ENCODE assay signal across 38 mouse cellular contexts in the genomic region with DNA sequence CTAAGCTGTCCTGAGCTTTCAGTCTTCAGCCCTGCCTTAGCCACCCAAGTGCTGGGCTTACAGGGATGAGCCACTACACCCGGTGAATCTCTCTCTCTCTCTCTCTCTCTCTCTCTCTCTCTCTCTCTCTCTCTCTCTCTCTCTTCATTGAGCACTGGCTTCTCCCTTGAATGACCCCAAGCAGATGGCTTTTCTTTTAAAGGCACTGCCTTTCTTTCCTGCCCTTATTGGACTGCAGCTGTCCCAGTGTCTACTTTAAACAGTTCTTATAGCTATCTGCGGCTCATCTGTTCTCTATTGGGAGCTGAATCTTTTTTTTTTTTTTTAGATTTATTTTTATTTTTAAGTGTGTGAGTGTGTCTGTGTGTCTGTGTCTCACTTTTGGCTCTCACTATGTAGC. TPM values are rescaled to one million over a fixed set of nuclear protein-coding genes. Genes with fewer than 3 reads are reported as not detected.
"Had no signal": no experiment of that assay in that cellular context is flagged by ENCODE, and none has a peak within 500 bp of the region (broad histone marks: within the 10 kb centered on the region; RNA-seq: fewer than 3 reads in every experiment).

No protein-coding gene starts in this region.

- H3K4me3 ChIP-seq: heart, embryonic 10.5 days; heart, embryonic 12.5 days; heart, embryonic 13.5 days; heart, embryonic 15.5 days; hindbrain, embryonic 10.5 days; hindbrain, embryonic 12.5 days; hindbrain, embryonic 13.5 days; hindbrain, embryonic 15.5 days; intestine, embryonic 15.5 days; kidney, embryonic 15.5 days; layer of hippocampus, adult 2 months had no signal

- H3K4me2 ChIP-seq: heart, embryonic 11.5 days; heart, embryonic 12.5 days; heart, embryonic 13.5 days; heart, embryonic 15.5 days; hindbrain, embryonic 12.5 days; hindbrain, embryonic 13.5 days; hindbrain, embryonic 14.5 days; hindbrain, embryonic 15.5 days; intestine, embryonic 15.5 days; kidney, embryonic 15.5 days had no signal

- H3K4me1 ChIP-seq: heart, embryonic 13.5 days; heart, embryonic 15.5 days; hindbrain, embryonic 15.5 days; kidney, embryonic 15.5 days had no signal

- H3K9me3 ChIP-seq: heart, embryonic 10.5 days; heart, embryonic 12.5 days; heart, embryonic 13.5 days; heart, embryonic 15.5 days; hindbrain, embryonic 10.5 days; hindbrain, embryonic 12.5 days; hindbrain, embryonic 13.5 days; hindbrain, embryonic 15.5 days; intestine, embryonic 15.5 days; kidney, embryonic 15.5 days had no signal

- H3K27me3 ChIP-seq: heart, embryonic 12.5 days; heart, embryonic 13.5 days; heart, embryonic 15.5 days; hindbrain, embryonic 12.5 days; hindbrain, embryonic 13.5 days; hindbrain, embryonic 15.5 days; intestine, embryonic 15.5 days; kidney, embryonic 15.5 days had no signal

- H3K9ac ChIP-seq: heart, embryonic 12.5 days; heart, embryonic 13.5 days; heart, embryonic 15.5 days; hindbrain, embryonic 12.5 days; hindbrain, embryonic 13.5 days; hindbrain, embryonic 14.5 days; hindbrain, embryonic 15.5 days; intestine, embryonic 15.5 days; kidney, embryonic 15.5 days had no signal

- ATAC-seq: hindbrain, embryonic 16.5 days; hindbrain, postnatal 0 days; inflammation-experienced regulatory T-cells, adult 6 months; intestine, embryonic 15.5 days; intestine, embryonic 16.5 days; intestine, postnatal 0 days had no signal

- DNase-seq: heart, postnatal 10 days; heart, postnatal 14 days; heart, postnatal 36 days; heart, postnatal 4 days; kidney, adult 11 months; kidney, adult 18-20 months; kidney, adult 2 months; kidney, adult 8-10 months; kidney, postnatal 10 days; kidney, postnatal 14 days; kidney, postnatal 25 days; kidney, postnatal 36 days; kidney, postnatal 4 days; layer of hippocampus, adult 9-11 months; layer of hippocampus, postnatal 36 days had no signal

- H3K27ac ChIP-seq: heart, embryonic 10.5 days; heart, embryonic 13.5 days; heart, embryonic 15.5 days; hindbrain, embryonic 10.5 days; hindbrain, embryonic 12.5 days; hindbrain, embryonic 13.5 days; hindbrain, embryonic 14.5 days; hindbrain, embryonic 15.5 days; hindbrain, postnatal 0 days; intestine, embryonic 15.5 days; kidney, embryonic 15.5 days; kidney, postnatal 0 days; layer of hippocampus, adult 2 months had no signal

RNA-seq across cellular contexts. Expression of a gene that starts 37.3 kb away (rescaled TPM):
- polyA plus RNA-seq: heart, embryonic 10.5 days; heart, embryonic 12.5 days; heart, embryonic 14.5 days; heart, embryonic 15.5 days; hindbrain, embryonic 10.5 days; hindbrain, embryonic 12.5 days; hindbrain, embryonic 13.5 days; hindbrain, embryonic 14.5 days; hindbrain, embryonic 15.5 days; hindbrain, embryonic 16.5 days; hindbrain, postnatal 0 days; inflammation-experienced regulatory T-cells, adult 6 months; intestine, embryonic 14.5 days; intestine, embryonic 15.5 days; intestine, postnatal 0 days; kidney, embryonic 16.5 days; kidney, postnatal 0 days; large intestine, adult 2 months had no signal
